Mouse (Mus musculus): ENCODE measurements around the gene Cdsn.

DNA sequence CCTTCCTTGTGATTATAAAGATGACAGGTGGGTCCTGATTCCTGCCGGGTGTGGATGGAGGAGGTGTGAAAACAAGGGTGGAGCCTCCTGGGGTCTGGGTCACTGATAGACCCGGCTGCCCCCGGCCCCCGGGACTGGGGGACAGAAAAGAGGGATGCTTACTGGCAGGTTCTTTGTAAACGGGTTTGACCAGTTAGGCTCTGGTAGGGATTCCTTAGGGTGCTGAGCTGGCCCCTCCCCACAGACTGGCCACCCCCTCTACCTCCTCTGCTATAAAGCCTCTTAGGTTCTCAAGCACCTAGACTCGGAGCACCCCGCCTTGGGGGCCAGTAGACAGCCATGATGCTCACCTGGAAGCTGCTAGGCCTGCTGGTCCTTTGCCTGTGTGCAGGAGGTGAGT lies 19.0 kb upstream of the Cdsn start, which contains the start of gene Psors1c2:
- no peak for TF ChIP-seq CTCF (IDR thresholded peaks at IDR 0.05; ENCODE audit: control insufficient read depth, insufficient read depth, low read length)
- TF ChIP-seq POLR2A (IDR thresholded peaks at IDR 0.05; ENCODE audit: borderline replicate concordance, control insufficient read depth, low read depth, low read length) = no peak
